Comparison of ENCODE assay signal across 12 mouse cellular contexts in genomic region chr3:41498791-41499190, GRCm38 (mm10). TPM values are rescaled to one million over a fixed set of nuclear protein-coding genes. Genes with fewer than 3 reads are reported as not detected.
A peak's percentile ranks its signal among the peaks of the same experiment; 100 is the strongest.
DNase-seq lines count a peak whose midpoint lies in the region; ATAC-seq and TF ChIP-seq lines count a peak whose summit lies in the region.
"Had no signal": no experiment of that assay in that cellular context is flagged by ENCODE, and none has a peak within 500 bp of the region (broad histone marks: within the 10 kb centered on the region; RNA-seq: fewer than 3 reads in every experiment).

No protein-coding gene starts in this region.

- TF ChIP-seq EP300 in ES-Bruce4 (IDR thresholded peaks at IDR 0.05; ENCODE audit: insufficient read depth, low read depth, low read length), result no peak

- H3K4me2 ChIP-seq in hindbrain, embryonic 16.5 days (ENCODE audit: low read length), result no peak overlapping the region
- H3K4me2 ChIP-seq: liver, embryonic 11.5 days had no signal

- no peak overlapping the region for H3K4me3 ChIP-seq in gastrocnemius, adult 2 months
- H3K4me3 ChIP-seq in ES-Bruce4 (ENCODE audit: low read depth, low read length), result no peak overlapping the region
- no peak overlapping the region for H3K4me3 ChIP-seq in hindbrain, embryonic 16.5 days (ENCODE audit: low read length)

- peaks cover 3% of the 10 kb centered on the region; the same call in 1 of the 2 replicates for H3K36me3 ChIP-seq in ES-Bruce4 (ENCODE audit: control insufficient read depth, insufficient read depth, low read length, poor library complexity, severe bottlenecking)
- H3K36me3 ChIP-seq in hindbrain, embryonic 16.5 days (ENCODE audit: control insufficient read depth, insufficient read depth, low read length), result no peaks in the 10 kb centered on the region

- DNase-seq in gastrocnemius, adult 2 months, result no peak
- DNase-seq in gastrocnemius, postnatal 14 days, result no peak
- peak; percentile 39 for DNase-seq in heart, postnatal 25 days (ENCODE audit: low spot score)
- peak; percentile 23 for DNase-seq in lung, postnatal 14 days
- no peak for DNase-seq in testis, postnatal 10 days (ENCODE audit: low spot score)
- DNase-seq in frontal cortex, postnatal 14 days (ENCODE audit: low spot score in 2 of 2), result no peak
- DNase-seq: cerebellum, adult 8-10 months had no signal

- ATAC-seq in hindbrain, embryonic 16.5 days, result no peak
- ATAC-seq: midbrain, embryonic 16.5 days had no signal

- no peaks in the 10 kb centered on the region for H3K27me3 ChIP-seq in ES-Bruce4 (ENCODE audit: control insufficient read depth, insufficient read depth, low read length, poor library complexity, severe bottlenecking)
- no peaks in the 10 kb centered on the region for H3K27me3 ChIP-seq in hindbrain, embryonic 16.5 days (replicated peaks; ENCODE audit: control insufficient read depth, insufficient read depth, low read length)
- H3K27me3 ChIP-seq: CH12.LX had no signal

- TF ChIP-seq POLR2A in ES-Bruce4 (IDR thresholded peaks at IDR 0.05; ENCODE audit: insufficient read depth, low read length), result no peak

- H3K9me3 ChIP-seq in ES-Bruce4 (replicated peaks; ENCODE audit: control insufficient read depth, insufficient read depth, low read length, poor library complexity, severe bottlenecking), result no peaks in the 10 kb centered on the region
- no peaks in the 10 kb centered on the region for H3K9me3 ChIP-seq in hindbrain, embryonic 16.5 days (ENCODE audit: control insufficient read depth, low read length)

- no peak overlapping the region for H3K9ac ChIP-seq in ES-Bruce4 (ENCODE audit: low read depth, poor library complexity, severe bottlenecking)
- H3K9ac ChIP-seq in hindbrain, embryonic 16.5 days (ENCODE audit: low read depth, low read length), result no peak overlapping the region

- TF ChIP-seq CTCF in gastrocnemius, adult 2 months (IDR thresholded peaks at IDR 0.05), result no peak
- TF ChIP-seq CTCF in ES-Bruce4 (IDR thresholded peaks at IDR 0.05; ENCODE audit: low read depth, low read length), result no peak

- H3K27ac ChIP-seq in gastrocnemius, adult 2 months, result peak overlapping the region; percentile 64
- peak overlapping the region; percentile 100 for H3K27ac ChIP-seq in ES-Bruce4 (ENCODE audit: insufficient read depth, low read length)
- H3K27ac ChIP-seq in hindbrain, embryonic 16.5 days (ENCODE audit: low read depth, low read length), result no peak overlapping the region

- 78% methylated on average over 7 of the region's 7 CpGs for WGBS in hindbrain, embryonic 16.5 days

- H3K4me1 ChIP-seq in ES-Bruce4 (ENCODE audit: control insufficient read depth, insufficient read depth, low read length), result no peaks in the 10 kb centered on the region
- no peaks in the 10 kb centered on the region for H3K4me1 ChIP-seq in hindbrain, embryonic 16.5 days (ENCODE audit: control insufficient read depth, insufficient read depth, low read depth, low read length)

- intact Hi-C loops in gastrocnemius, adult 2 months (cut with DNase I), result no loop called here
- intact Hi-C loops in gastrocnemius, postnatal 14 days (cut with DNase I; ENCODE audit: low total_unique reads), result no loop called here
- intact Hi-C loops in heart, postnatal 25 days (cut with DNase I), result loop anchor here (5.0 kb wide), 1 partner anchor 64 kb away; no protein-coding TSS in a partner anchor

RNA-seq across cellular contexts. Expression of gene Jade1, which starts 56.7 kb away (rescaled TPM):
- total RNA-seq in gastrocnemius, adult 2 months (2021), result 10 to 100 TPM; 17.5 to 24.2 TPM
- 10 to 100 TPM; 16.4 to 22.3 TPM for total RNA-seq in gastrocnemius, postnatal 14 days (2021)
- polyA plus RNA-seq in ES-Bruce4 (2011; ENCODE audit: insufficient read depth, insufficient read length, low read depth, missing spikeins), result 179 and 201 TPM in 2 replicates
- total RNA-seq in heart, postnatal 25 days (2021), result 10 to 100 TPM; 29.9 to 36.7 TPM
- polyA plus RNA-seq in hindbrain, embryonic 16.5 days (2015; fragmentation: Nextera tagmentation; extraction: Ambion mirVana), result 12.7 TPM in 2 replicates

Comparison
In these comparisons a context has a peak if more than half of its experiments do, and no peak if none do; other contexts are left out.
1. DNase-seq: peak in heart, postnatal 25 days (single experiment) and lung, postnatal 14 days (single experiment); none in gastrocnemius, adult 2 months (single experiment), gastrocnemius, postnatal 14 days (single experiment), testis, postnatal 10 days (single experiment) and frontal cortex, postnatal 14 days (0 of 2).